Mouse (Mus musculus) kidney, adult 11 months (tissue): ENCODE measurements around the gene Mgll.

Experiments
- DNase-seq: peaks from one replicate; pipeline ENCODE4 v3.0.0; 2022

Gene Mgll

DNA sequence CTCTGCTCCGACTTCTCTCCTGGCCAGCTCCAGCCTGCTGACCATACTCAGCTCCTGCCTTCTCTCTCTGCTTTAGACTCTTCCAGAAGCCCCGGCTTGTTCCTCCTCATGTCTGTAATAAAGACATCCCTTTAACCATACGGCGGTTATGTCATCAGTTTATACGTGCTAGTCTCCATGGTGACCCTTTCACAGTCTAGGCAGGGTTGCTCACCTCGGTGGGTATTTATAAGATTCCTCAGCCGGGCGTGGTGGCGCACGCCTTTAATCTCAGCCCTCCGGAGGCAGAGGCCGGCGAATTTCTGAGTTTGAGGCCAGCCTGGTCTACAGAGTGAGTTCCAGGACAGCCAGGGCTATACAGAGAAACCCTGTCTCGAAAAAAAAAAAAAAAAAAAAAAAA, 51.1 kb downstream of the Mgll start:
- no peak for DNase-seq

- DNase-seq: no peak
Observed at GRCm38 (mm10) chr6:88776336-88776923, 52.2 kb downstream of the Mgll start.

GRCm38 (mm10) chr6:88776964-88777363, 52.8 kb downstream of the Mgll start:
- no peak for DNase-seq

DNA sequence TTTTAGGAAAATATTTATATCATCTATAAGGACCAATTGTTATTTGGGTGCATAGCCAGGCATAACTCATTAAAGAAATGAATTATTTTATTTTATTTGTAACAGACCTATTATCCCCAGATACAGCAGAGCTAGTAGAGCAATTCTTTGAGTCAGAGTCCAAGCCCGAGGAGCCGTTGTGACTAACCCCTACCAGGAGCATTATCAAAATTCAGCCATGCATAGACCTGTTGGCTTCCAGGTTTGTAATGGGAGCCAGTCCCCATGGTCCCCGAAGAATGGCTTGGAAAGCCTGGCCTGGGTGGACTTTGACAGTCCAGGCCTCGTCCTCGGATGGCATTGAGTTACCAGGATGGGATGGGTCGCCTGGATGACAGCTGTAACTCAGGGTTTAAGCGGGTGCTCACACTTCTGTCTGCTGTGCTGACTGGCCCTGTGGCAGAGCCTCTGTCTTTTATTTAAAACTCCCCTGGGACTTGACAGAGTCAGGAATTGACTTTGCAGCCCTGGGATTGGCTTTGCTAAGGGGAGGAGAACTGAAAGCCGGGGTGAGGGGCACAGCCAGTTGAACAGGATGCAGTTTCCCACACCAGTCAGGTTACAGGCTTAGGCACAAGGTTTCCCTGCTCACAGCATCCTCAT, 54.0 kb downstream of the Mgll start:
- peak; percentile 50 for DNase-seq

DNA sequence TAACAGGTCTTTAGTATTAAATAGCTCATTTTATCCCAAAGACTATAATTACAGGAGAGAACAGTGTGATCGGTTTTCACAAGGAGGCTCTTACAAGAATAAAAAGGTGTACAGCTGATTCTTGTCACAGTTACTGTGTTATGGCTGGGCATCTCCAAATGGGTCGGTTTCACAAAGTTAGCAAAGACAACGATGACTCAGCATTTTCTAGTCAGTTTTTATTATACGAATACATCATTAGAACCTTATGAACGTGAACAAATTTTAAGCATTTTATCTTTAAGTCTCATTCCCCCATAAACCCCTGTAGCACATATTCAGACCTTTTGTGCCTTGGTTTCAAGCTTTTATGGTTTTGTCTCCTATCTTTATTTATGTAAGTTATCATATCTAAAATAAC, 55.5 kb downstream of the Mgll start:
- DNase-seq: no peak

- no peak for DNase-seq
Observed at GRCm38 (mm10) chr6:88781919-88782318, 57.7 kb downstream of the Mgll start.

DNA sequence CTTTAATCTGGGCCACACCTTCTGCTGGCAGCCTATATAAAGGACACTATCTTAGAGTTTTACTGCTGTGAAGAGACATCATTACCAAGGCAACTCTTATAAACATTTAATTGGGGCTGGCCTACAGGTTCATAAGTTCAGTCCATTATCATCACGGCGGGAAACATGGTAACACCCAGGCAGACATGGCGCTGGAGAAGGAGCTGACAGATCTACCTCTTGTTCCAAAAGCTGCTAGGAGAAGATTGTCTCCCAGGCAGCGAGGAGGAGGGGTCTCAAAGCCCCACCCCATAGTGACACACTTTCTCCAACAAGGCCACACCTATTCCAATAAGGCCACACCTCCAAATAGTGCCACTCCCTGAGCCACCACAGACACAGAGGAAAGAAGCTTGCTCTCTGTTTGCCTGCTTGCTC, 58.8 kb downstream of the Mgll start:
- DNase-seq: no peak

- DNase-seq: no peak
Observed at GRCm38 (mm10) chr6:88784691-88785173, 60.5 kb downstream of the Mgll start.

DNA sequence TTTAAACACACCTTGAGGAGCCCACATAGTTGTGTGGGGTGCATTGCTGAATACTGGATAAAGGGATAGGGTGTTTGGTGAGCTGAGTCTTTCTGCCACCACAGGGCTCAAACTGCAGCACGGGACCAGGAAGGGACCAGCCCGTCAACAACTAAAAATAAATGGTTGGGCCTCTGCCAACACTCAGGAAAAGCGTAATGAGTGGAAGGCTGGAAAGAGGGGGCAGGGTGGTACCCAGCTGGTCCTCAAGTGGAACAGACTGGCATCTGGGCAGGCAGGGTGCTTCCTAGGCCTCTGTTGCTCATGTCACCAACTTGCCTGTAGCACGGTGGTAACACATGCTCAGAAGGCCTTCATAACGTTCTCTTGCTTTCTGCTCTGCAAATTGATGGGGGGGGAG, 61.1 kb downstream of the Mgll start:
- DNase-seq: no peak

DNA sequence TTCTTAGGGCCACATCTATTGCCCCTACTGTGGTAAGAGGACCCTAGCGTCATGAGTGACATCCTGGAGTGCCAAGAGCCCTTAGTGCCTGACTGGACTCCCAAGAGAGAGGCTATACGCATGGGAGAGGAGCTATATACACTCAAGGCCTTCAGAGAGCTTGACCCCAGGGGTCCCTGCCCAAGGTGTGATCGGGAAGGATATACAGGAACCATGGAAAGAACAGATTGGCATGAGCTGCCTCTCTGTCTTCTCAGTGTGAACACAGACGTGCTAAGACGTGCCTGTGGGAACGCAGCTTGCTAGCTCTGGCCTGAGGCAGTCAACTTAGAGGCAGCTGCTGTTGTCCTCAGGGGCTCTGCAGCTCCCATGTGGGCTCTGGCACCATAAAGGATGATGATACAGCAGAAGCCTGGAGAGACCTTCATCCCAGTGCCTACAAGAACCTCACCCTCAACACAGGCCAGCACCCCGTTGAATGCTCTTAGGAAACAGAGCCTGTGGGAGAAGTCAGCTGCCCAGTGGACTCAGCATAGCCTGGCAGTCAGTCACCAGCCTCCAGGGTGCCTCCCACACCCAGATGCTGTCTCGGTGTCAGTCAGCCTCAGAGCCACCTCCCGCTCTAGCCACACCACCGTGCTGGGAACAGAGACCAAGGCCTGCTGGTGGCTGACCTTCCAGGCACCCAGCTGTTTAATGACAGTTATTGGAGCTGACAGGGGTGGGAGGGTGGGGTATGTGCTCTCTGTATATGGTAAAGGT, 61.8 kb downstream of the Mgll start:
- DNase-seq: no peak

- DNase-seq: no peak
Observed at GRCm38 (mm10) chr6:88786732-88787445, 62.7 kb downstream of the Mgll start.

DNA sequence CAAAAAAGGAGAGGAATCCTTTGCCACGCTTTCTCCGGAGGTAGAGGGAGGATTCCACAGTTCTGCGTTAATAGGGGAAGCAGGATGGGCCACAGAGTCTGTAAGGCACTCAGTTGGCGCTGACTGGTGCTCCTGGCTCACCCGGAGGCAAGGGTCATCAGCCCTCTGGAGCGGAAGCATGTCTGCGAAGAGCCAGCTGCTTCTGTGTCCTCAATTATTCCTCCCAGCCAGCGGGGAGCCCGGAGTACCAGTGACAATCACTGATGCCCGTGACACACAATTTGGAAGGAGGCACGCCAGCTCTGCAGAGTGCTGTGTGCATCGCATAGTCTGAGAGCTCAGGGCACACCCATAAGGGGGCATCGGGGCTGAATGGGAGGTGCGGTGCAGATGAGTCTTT, 63.3 kb downstream of the Mgll start:
- no peak for DNase-seq

DNA sequence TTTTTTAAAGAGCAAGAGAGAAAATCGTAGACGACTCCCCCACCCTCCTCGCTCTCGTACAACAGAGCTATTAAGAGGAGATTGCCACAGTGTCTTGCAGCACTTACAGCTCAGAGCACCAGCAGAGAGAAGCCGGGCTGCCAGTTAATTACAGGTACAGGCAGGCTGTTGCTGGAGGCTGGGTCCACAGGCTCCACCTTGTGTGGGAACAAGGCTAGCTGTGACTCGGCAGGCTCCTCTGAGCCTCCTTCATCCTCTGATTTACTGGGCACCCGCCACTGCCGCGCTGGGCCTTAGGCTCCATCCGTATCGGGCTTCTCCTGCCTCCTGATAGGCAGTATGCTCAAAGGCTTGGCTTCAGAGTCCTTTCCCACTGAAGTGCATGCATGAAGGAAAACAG, 64.0 kb downstream of the Mgll start:
- no peak for DNase-seq

DNA sequence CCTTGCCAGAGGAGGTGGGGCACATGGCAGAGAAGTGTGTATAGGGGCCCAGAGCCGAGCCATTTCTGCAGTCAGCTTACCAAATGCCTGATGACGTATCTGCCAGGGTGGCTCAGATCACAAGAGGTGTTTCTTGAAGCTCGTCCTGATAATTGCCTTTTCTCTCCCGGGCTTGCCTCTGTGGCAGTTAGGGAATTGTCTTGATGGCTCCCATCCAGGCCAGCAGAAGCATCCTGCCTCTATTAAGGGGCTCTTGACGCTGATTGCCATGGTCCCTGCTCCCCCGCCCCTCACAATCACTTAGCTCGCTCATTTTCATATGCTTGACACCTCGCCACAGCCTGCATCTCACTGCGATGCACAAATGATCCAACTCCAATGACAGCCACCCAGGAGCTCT, 67.1 kb downstream of the Mgll start:
- no peak for DNase-seq

DNA sequence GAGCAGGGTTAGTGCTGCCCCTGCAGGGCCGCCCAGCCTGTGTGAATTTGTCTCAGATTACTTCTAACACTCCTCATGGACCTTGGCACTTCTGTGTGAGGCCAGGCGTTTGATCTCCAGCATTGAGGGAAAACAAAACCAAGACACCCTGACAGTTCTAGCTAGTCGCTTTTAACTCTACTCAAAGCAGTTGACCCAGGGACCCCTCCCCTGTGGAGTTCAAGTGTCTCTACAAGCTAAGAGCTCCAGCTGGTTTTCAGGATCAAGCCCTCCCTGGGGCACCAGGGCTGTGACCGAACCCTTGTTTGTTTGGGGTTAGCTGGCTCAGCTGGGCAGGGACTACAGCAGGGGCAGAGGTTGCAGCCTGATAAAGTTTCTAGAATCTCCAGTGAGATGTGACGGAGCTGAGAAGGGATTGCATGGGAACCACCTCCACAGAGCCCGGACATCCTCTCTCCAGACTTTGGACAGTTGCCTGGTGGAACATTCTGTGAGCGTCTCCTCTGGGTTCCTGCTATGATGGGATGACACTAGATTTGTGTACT, 68.0 kb downstream of the Mgll start:
- peak; percentile 46 for DNase-seq

DNA sequence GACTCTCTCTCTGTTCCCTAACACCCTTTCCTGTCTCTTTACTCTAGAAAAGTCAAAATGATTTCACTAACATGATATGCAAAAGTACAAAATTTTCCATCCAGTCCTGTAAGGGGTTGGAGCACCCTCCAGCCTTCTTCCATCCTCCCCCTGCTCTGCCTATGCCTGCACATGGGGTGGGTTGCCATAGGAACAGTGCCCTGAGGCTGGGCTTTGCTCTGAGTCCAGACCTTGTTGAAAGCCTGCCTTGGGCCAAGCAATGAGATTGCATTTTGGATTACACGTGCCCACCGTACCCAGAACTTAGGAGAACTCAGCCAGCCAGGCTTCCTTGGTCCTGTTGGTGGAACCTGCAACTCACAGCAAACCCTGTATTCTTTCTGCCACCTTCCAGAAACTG, 69.0 kb downstream of the Mgll start:
- DNase-seq: no peak

GRCm38 (mm10) chr6:88793872-88794271, 69.7 kb downstream of the Mgll start:
- DNase-seq: no peak

GRCm38 (mm10) chr6:88794561-88794971, 70.4 kb downstream of the Mgll start:
- DNase-seq: no peak

- no peak for DNase-seq
Observed at GRCm38 (mm10) chr6:88800191-88800590, 76.0 kb downstream of the Mgll start.

DNA sequence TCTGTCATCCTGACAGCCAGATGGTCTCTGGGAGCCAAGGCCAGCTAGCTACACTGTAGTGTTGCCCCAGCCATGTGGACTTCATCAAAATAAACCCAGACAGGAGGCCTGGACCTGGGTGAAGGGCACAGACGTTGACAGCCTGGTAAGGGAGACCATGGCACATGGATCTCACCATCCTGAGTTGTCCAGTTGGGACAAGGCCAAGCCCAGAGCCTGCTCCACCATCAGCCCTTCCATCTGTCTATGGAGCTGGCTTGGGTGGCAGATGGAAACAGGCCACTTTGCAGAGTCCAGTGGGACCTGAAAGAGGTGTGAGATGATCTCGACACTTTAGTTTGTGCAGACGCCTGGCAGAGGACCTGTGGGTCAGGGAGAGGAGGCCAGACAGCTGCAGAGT, 76.5 kb downstream of the Mgll start:
- no peak for DNase-seq

- DNase-seq: no peak
Observed at GRCm38 (mm10) chr6:88803051-88803450, 78.8 kb downstream of the Mgll start.

DNA sequence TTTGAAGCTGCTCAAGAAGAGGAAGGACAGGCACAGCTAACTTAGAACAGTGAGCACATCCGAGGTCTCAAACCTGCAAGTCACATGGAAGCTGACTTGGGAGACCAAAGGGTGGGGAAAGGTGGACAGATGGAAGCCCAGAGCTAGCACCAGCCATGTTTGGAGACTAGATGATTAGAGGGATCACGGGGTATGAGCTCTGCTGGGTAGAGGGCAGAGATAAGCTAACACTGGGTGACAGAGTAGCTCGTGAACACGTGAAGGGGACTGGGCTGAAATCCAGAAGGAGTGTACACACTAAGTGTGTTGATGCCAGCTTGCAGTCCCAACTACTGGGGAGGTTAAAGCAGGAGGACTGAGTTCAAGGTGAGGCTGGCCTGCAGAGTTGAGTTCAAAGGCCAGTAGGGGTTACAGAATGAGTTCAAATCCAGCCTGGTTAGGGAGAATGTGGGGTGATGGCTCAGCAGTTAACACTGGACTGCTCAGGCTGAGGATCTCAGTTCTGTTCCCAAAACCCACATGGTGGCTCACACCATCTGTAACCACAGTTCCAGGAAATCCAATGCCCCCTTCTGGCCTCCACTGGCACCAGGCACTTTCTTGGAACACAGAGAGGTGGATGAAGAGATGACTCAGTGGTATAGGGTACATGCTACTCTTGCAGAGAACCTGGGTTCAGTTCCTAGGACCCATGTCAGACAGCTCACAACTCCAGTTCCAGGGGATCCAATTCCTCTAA, 79.9 kb downstream of the Mgll start:
- DNase-seq: no peak
